Mouse (Mus musculus) MN1 (cell line): ENCODE results near the gene Gm14327.
"Not testable (repeated sequence)": the region's sequence is repeated elsewhere in the genome, so short reads cannot be mapped to it uniquely, and the experiment has no call there.

Source experiments
- DNase-seq: peaks from one replicate; pipeline ENCODE4 v3.0.0-alpha.2; 2016; ENCODE audit warnings: low spot score

Gm14327 gene

DNA sequence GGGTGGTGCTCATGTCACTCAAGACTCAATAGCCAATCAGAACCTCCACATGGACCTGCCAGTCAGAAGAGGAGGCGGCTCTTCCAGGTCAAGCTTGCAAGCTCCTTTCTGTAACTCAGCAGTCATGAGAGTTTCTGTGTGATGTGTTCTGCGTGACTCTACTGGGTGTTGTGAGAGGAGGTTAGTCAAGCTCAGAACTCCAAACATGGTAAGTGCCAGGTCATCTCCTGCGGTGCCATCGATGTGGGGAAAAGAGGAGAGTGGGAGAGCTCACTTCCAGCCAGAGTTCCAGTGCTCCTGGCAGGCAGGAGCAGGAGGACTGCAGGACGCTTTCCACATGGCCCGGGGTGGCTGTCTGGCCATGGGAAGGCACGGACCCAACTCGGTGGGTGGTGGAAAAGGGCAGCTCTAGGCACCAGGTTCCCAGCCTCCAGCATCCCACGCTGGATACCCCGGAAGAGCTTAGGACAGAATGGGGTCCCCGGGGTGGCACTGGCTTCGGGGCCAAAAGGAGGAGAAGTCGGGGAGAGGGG, at the start of gene Gm14327:
Gm14327 (plus strand) TSS at position 51 of the 533 bp plus-strand sequence.
- peak; percentile 5 for DNase-seq

DNA sequence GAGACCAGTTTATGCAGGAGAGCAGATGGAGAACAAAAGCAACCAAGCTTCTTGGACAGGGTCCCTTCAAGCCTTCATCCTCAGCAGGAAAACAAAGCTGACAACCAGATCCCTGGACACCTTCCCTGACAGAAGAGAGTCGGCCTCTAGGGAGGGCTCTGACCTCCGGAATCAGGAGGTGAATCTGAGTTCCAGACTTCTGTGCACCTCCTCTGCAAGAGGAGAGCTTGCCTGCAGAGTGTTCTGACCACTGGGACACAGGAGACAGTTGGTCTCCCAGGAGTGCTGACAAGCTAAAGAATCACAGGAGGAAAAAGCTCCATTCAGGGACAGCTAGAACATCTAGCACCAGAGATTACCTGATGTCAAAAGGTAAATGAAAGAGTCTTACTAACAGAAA, 34.6 kb upstream of the Gm14327 start:
- DNase-seq, result not testable (repeated sequence)

DNA sequence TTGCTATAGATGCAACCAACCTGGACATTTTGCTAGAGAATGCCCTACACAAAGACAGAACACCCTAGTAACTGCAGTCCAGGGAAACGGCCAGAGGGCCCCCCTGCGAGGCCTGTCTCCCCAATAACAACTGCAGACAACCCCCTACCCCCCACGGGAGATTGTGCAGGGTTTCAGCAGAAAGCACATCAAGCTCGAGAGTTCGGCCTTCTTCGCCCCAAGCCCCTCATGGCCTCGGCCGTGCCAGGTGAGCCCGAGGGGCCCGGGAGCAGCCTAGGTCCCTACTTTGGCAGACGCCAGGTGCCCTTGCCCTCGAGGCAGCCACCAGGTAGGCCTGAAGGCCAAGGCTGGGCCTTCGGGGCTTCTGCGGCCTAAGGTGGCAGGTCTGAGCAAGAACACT, 9.2 kb upstream of the Gm14327 start:
- DNase-seq, result peak; percentile 4

DNA sequence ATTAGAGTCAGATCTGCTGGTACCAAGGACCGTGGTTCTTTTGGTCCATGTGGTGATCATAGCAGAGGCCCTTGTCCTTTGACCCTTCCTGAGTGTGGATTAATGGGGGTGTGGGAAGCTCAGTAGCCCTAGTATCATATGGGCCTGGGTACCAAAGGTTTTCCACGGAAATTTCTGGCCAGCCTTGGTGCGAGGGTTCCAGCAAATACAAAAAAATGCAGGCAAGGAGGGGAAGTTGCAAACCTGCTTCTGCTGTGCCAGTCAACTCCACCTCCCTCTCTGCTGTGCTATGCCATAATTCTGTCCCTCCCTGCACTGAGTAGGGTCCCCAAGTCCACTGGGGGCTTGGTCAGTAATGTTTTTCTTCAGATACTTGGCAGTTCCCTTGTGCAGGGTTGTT, 1.3 kb downstream of the Gm14327 start:
- not testable (repeated sequence) for DNase-seq

DNA sequence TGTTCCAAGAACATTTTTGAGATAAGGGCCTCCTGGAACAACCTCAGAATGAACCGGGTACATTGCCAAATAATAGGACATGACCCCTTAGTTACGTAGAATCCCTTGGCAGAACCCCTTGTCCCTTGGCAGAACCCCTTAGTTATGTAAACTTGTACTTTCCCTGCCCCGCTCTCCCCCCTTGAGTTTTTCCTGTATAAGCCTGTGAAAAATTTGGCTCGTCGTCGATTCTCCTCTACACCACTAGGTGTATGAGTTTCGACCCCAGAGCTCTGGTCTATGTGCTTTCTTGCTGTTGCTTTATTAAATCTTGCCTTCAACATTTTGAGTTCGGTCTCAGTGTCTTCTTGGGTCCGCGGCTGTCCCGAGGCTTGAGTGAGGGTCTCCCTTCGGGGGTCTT, 6.4 kb downstream of the Gm14327 start:
- not testable (repeated sequence) for DNase-seq

DNA sequence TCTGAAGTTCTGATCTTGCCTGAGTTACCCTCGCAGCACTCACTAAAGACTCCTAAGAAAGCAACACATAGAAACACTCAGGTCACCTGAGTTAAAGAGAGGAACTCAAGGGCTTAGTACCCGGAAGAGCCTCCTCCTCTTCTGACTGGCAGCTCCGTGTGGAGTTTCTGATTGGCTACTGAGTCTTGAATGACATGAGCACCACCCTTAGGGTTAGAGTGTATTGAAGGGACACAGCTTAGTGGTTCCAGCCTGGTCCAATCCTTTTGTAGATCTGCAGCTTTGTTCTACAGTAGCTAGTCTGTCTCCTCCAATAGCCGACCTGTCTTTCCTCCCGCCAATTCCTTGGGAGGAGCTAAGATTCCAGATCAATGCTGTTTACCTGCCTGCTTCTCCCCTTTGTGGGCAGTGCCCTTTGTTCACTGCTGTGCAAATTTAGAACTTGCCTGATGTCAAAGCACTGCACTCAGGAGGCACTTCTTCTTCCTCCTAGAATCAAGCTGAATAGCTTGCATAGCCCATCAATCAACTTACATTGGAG, 28.7 kb downstream of the Gm14327 start, which contains the start of gene Zfp972:
Zfp972 (minus strand) TSS at position 51 of the 541 bp plus-strand sequence.
- DNase-seq, result not testable (repeated sequence)
